Mouse (Mus musculus): ENCODE measurements at regions not wholly inside any gene's neighbourhood (a gene's known extent, or its start where the extent isn't known, plus 50 kb on each side); places are given as distances from the start of the nearest gene placed in this dataset.

DNA sequence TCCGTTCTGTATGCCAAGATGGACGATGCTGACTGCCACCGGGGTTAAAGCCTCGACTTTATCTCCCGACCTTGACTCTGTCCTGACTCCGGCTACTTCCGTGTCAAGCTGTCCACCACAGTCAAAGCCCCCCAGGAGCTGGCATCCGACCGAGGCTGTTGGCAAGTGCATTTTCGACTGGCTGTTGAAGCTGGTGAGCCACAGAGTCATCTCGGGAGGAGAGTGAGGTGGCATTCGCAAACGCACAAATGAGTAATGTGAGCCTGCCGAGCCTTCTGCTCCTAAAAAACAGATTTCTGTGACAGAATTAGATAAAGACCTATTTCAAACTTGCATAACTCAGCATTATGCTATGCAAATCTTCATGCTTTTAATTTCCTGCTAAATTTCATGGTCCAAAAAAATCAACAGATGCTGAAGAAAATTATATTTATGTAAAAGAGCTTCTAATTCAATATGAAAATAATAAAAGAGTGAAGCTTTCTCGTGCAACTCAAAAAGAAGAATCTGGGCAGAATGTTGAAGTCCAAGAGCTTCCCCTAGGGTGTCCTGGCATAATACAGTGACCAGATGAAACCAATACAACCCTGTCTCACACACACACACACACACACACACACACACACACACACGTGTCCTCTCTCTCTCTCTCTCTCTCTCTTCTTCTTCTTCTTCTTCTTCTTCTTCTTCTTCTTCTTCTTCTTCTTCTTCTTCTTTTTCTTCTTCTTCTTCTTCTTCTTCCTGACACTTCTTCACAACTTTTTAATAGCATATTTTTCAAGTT, 171.2 kb upstream of the Atp2b1 start:
- Histone ChIP-seq H3K9ac (no peak overlapping the region), H3K27ac (ENCODE audit: low read depth, low read length) (0 out of 2 replicates have a peak overlapping the region, but pooled peaks have one; percentile 51), H3K27me3 (ENCODE audit: insufficient read depth, low read length) (no peaks in the 10 kb centered on the region), H3K4me2 (ENCODE audit: low read depth) (no peak overlapping the region), H3K4me3 (ENCODE audit: low read depth, low read length) (no peak overlapping the region), H3K9me3 (ENCODE audit: low read length) (no peaks in the 10 kb centered on the region), H3K36me3 (ENCODE audit: insufficient read depth) (no peaks in the 10 kb centered on the region), H3K4me1 (ENCODE audit: insufficient read depth) (peaks cover 4% of the 10 kb centered on the region; the same call in 1 of the 2 replicates)
- TF ChIP-seq CTCF (IDR thresholded peaks at IDR 0.05; ENCODE audit: low read depth): no peak
- ATAC-seq (peak; percentile 80), DNase-seq (peak; percentile 58)
- 69% methylated on average over 16 of the region's 16 CpGs for WGBS

DNA sequence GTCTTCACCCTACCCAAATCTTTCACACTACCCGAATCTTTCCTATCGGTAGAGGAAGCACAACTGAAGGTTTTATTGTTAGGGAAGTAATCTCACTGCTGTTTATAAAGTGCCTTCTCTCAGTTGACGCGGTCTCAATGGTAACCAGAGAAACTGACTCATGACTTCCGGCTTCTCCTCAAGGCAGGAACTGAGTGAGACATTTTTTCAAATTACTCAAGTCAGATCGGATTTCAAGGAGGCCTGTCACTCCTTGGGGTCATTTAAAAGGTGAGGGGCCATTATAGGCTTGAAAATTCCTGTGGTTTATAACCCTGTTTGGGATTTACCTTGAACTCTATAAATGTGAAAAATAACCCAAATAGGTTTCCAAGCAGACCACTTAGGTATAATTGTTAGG, 170.0 kb upstream of the Atp2b1 start:
- Histone ChIP-seq H3K27me3 (ENCODE audit: insufficient read depth, low read length) (no peaks in the 10 kb centered on the region), H3K27ac (ENCODE audit: low read depth, low read length) (no peak overlapping the region), H3K4me3 (ENCODE audit: low read depth, low read length) (no peak overlapping the region), H3K9ac (no peak overlapping the region), H3K9me3 (ENCODE audit: low read length) (no peaks in the 10 kb centered on the region), H3K4me2 (ENCODE audit: low read depth) (no peak overlapping the region), H3K36me3 (ENCODE audit: insufficient read depth) (no peaks in the 10 kb centered on the region), H3K4me1 (ENCODE audit: insufficient read depth) (peaks cover 4% of the 10 kb centered on the region; the same call in 1 of the 2 replicates)
- no peak for DNase-seq
- no peak for ATAC-seq
- no peak for TF ChIP-seq CTCF (IDR thresholded peaks at IDR 0.05; ENCODE audit: low read depth)
- WGBS: 55% methylated on average over 6 of the region's 6 CpGs

DNA sequence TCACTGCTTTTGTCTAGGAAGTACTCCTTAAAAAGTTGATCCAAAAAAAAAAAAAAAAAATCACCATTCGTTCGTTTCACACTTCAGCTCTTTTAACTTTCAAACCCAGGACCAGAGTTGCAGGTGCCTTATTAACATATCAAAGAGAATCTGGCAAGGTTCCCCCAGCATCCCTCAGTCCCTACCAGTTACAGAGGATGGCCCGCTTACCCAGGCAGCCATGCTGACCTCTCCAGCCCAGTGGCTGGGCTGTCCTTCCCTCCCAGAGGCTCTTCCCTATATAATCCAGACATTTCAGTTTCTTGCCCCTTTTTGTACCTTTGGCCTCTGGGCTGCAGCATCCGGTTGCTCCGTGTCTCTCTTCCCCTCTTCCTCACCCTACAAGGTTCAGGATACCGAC, 169.5 kb upstream of the Atp2b1 start:
- 53% methylated on average over 6 of the region's 6 CpGs for WGBS

DNA sequence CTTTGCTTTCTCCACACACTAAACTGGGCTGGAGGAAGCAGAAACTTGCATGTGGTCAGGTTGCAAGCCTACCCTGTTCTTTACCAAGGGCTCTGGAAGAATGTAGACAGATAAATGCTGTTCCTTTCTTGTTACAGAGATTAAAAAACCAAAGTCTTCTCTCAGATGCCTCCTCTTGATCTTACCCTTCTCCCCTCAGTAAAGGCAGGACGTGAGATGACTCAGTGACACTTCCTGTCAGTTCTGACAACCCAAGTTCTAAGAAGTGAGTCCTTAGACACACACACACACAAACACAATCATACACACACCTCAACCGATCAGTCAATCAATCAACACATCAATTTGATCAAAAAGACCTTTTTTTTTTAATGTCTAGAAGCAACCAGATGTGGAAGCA, 168.8 kb upstream of the Atp2b1 start:
- DNase-seq: no peak
- H3K27ac ChIP-seq (ENCODE audit: low read depth, low read length): no peak overlapping the region
- no peaks in the 10 kb centered on the region for H3K36me3 ChIP-seq (ENCODE audit: insufficient read depth)
- H3K4me3 ChIP-seq (ENCODE audit: low read depth, low read length): no peak overlapping the region
- H3K9me3 ChIP-seq (ENCODE audit: low read length): no peaks in the 10 kb centered on the region
- no peak overlapping the region for H3K4me2 ChIP-seq (ENCODE audit: low read depth)
- 86% methylated on average over 2 of the region's 2 CpGs for WGBS
- TF ChIP-seq CTCF (IDR thresholded peaks at IDR 0.05; ENCODE audit: low read depth): no peak
- H3K4me1 ChIP-seq (ENCODE audit: insufficient read depth): peaks cover 4% of the 10 kb centered on the region; the same call in 1 of the 2 replicates
- ATAC-seq: no peak
- no peaks in the 10 kb centered on the region for H3K27me3 ChIP-seq (ENCODE audit: insufficient read depth, low read length)
- no peak overlapping the region for H3K9ac ChIP-seq

More for the DNA sequence above, 169.5 kb upstream of the Atp2b1 start:
- Histone ChIP-seq H3K36me3 (ENCODE audit: insufficient read depth) (no peaks in the 10 kb centered on the region), H3K9ac (no peak overlapping the region), H3K27ac (ENCODE audit: low read depth, low read length) (no peak overlapping the region), H3K4me1 (ENCODE audit: insufficient read depth) (peaks cover 4% of the 10 kb centered on the region; the same call in 1 of the 2 replicates), H3K27me3 (ENCODE audit: insufficient read depth, low read length) (no peaks in the 10 kb centered on the region), H3K4me3 (ENCODE audit: low read depth, low read length) (no peak overlapping the region), H3K4me2 (ENCODE audit: low read depth) (no peak overlapping the region), H3K9me3 (ENCODE audit: low read length) (no peaks in the 10 kb centered on the region)
- ATAC-seq (no peak), DNase-seq (no peak)
- no peak for TF ChIP-seq CTCF (IDR thresholded peaks at IDR 0.05; ENCODE audit: low read depth)

DNA sequence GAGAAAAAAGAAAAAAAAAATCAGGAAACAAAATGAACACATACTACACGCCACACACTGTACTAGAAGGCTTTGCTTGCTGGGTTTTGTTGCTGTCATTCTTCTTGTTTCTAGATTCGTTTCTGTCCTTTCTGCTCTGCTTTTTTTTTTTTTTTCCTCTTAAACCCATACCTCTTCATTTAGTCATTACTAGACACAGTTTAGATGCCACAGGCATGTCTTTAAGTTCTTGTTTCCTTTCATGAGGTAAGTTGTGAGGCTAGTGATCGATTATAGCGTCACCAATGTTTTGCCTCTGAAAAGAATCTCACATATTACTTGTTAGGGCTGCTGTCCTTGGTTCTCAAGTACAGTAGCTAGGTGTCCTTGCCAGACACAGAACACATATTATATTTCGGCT, 168.3 kb upstream of the Atp2b1 start:
- Histone ChIP-seq H3K9me3 (ENCODE audit: low read length) (no peaks in the 10 kb centered on the region), H3K4me3 (ENCODE audit: low read depth, low read length) (no peak overlapping the region), H3K27ac (ENCODE audit: low read depth, low read length) (no peak overlapping the region), H3K27me3 (ENCODE audit: insufficient read depth, low read length) (no peaks in the 10 kb centered on the region), H3K9ac (no peak overlapping the region), H3K36me3 (ENCODE audit: insufficient read depth) (no peaks in the 10 kb centered on the region), H3K4me1 (ENCODE audit: insufficient read depth) (peaks cover 4% of the 10 kb centered on the region; the same call in 1 of the 2 replicates), H3K4me2 (ENCODE audit: low read depth) (no peak overlapping the region)
- WGBS: 83% methylated on average over 5 of the region's 5 CpGs
- no peak for ATAC-seq
- no peak for TF ChIP-seq CTCF (IDR thresholded peaks at IDR 0.05; ENCODE audit: low read depth)
- no peak for DNase-seq

DNA sequence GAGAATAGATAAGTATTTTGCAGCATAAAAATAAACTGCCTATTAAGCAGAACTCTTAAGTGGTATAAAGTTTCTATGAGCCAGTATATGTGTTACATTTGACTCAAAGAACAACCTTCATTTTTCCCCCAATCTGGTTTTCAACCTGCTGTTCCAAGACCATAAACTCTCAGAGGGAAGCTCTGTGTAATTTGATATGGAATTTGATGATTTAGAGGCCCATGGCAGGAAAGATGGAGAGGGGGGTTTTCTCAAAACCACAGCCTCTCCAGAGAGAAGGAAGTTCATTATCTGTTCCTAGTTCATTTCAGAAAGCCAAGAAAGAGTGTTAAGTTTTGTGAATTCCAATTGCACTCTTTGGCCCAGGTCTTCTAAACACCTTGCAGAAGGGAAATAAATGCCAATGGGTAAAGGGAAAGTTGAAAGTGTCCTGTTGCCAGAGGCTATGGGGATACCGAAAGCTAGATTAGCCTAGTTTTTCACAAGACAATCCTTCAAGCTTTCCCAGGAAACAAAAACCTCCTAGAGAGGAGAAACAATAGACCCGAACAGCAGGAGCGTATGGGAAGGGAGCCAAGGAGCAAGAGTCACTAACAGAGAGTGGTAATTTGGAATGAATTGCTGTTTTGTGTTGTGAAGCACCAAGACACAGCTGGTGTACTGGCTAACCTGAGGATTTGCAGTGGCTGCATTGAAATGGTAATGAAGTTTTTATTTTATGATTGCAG, 165.2 kb upstream of the Atp2b1 start:
- no peak for TF ChIP-seq CTCF (IDR thresholded peaks at IDR 0.05; ENCODE audit: low read depth)
- no peak overlapping the region for H3K4me2 ChIP-seq (ENCODE audit: low read depth)
- H3K27ac ChIP-seq (ENCODE audit: low read depth, low read length): no peak overlapping the region
- ATAC-seq (peak; percentile 73), DNase-seq (peak; percentile 30)
- peaks cover 4% of the 10 kb centered on the region; the same call in 1 of the 2 replicates for H3K4me1 ChIP-seq (ENCODE audit: insufficient read depth)
- H3K27me3 ChIP-seq (ENCODE audit: insufficient read depth, low read length): no peaks in the 10 kb centered on the region
- H3K9me3 ChIP-seq (ENCODE audit: low read length): no peaks in the 10 kb centered on the region
- WGBS: 6% methylated on average over 3 of the region's 3 CpGs
- H3K36me3 ChIP-seq (ENCODE audit: insufficient read depth): no peaks in the 10 kb centered on the region
- no peak overlapping the region for H3K9ac ChIP-seq
- H3K4me3 ChIP-seq (ENCODE audit: low read depth, low read length): no peak overlapping the region

DNA sequence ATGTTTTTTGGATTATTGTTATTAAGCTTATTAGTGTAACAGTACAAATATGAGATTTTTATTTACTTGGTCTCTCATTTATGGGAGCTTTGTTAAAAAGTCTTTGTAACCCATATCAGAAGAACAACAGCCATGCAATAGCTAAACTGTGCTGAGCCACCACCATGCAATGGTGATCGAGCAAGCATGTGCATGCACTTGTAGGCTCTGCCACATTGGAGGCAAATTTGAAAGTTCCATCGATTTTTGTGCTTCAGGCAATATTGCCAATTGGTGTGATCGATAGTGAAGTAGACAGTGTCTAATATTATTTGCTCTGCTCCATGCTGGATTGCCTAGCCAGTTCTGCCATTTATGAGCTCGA, 164.6 kb upstream of the Atp2b1 start:
- 43% methylated on average over 4 of the region's 4 CpGs for WGBS

More for the DNA sequence above, 164.6 kb upstream of the Atp2b1 start:
- Histone ChIP-seq H3K9me3 (ENCODE audit: low read length) (no peaks in the 10 kb centered on the region), H3K4me1 (ENCODE audit: insufficient read depth) (peaks cover 4% of the 10 kb centered on the region; the same call in 1 of the 2 replicates), H3K9ac (no peak overlapping the region), H3K27me3 (ENCODE audit: insufficient read depth, low read length) (no peaks in the 10 kb centered on the region), H3K27ac (ENCODE audit: low read depth, low read length) (no peak overlapping the region), H3K4me3 (ENCODE audit: low read depth, low read length) (no peak overlapping the region), H3K4me2 (ENCODE audit: low read depth) (no peak overlapping the region), H3K36me3 (ENCODE audit: insufficient read depth) (no peaks in the 10 kb centered on the region)
- DNase-seq (no peak), ATAC-seq (peak; percentile 61; the same call in 1 of the 2 replicates)
- TF ChIP-seq CTCF (IDR thresholded peaks at IDR 0.05; ENCODE audit: low read depth): no peak

All from forebrain, postnatal 0 days (tissue).